Mouse (Mus musculus) stomach, embryonic 16.5 days (tissue): ENCODE measurements around the gene Ring1. TPM values are rescaled to one million over a fixed set of nuclear protein-coding genes. Genes with fewer than 3 reads are reported as not detected.

Source experiments
- ATAC-seq: fragments of 200-750 bp; cut with Nextera tagmentation; 2 replicates; pipeline ENCODE4 v1.8.0; 2017; ENCODE audit warnings: moderate number of reproducible peaks, moderate TSS enrichment; ENCODE audit not compliant: insufficient read depth, low FRiP score
- H3K27ac ChIP-seq: fragments of 300-500 bp; sonication (generic); 2 replicates; pipeline ENCODE4 v1.5.1; 2014; ENCODE audit warnings: low read length
- H3K27me3 ChIP-seq: fragments of 300-500 bp; sonication (generic); 2 replicates; pipeline ENCODE4 v1.6.1; 2014; ENCODE audit warnings: low read length, control low read depth, mixed read lengths; ENCODE audit not compliant: control insufficient read depth, insufficient read depth
- H3K36me3 ChIP-seq: fragments of 300-500 bp; sonication (generic); 2 replicates; pipeline ENCODE4 v1.6.1; 2014; ENCODE audit warnings: low read length; ENCODE audit not compliant: control insufficient read depth, insufficient read depth
- H3K4me1 ChIP-seq: fragments of 300-500 bp; sonication (generic); 2 replicates; pipeline ENCODE4 v1.6.1; 2014; ENCODE audit warnings: low read length, control low read depth, mixed read lengths; ENCODE audit not compliant: control insufficient read depth, insufficient read depth
- H3K4me2 ChIP-seq: fragments of 300-500 bp; sonication (generic); 2 replicates; pipeline ENCODE4 v1.6.1; 2014; ENCODE audit warnings: low read depth, low read length, mixed read lengths
- H3K4me3 ChIP-seq: fragments of 300-500 bp; sonication (generic); replicated peaks from 2 replicates; pipeline ENCODE4 v1.5.1; 2014; ENCODE audit warnings: mild to moderate bottlenecking, low read length
- H3K9ac ChIP-seq: fragments of 300-500 bp; sonication (generic); 2 replicates; pipeline ENCODE4 v1.6.1; 2014; ENCODE audit warnings: low read length
- H3K9me3 ChIP-seq: fragments of 300-500 bp; sonication (generic); replicated peaks from 2 replicates; pipeline ENCODE4 v1.6.1; 2016; ENCODE audit warnings: low read length, control low read depth; ENCODE audit not compliant: control insufficient read depth
- WGBS: fragments of 180-500 bp; shearing (Covaris S2); extraction: QIAGEN DNeasy Blood & Tissue Kit; methylation state at CpG from one replicate; pipeline ENCODE4 v1.1.7; 2014; 5-methylcytosine and 5-hydroxymethylcytosine counted together
- polyA plus RNA-seq: library from polyadenylated mRNA; unstranded; fragments of >200 nt; fragmentation: Nextera tagmentation; extraction: Ambion mirVana; gene quantifications from 2 replicates; pipeline ENCODE4 v1.2.1, GENCODE M21; 2015

Gene Ring1
- polyA plus RNA-seq, 1 experiment from 2014 or later: 10.7 TPM

DNA sequence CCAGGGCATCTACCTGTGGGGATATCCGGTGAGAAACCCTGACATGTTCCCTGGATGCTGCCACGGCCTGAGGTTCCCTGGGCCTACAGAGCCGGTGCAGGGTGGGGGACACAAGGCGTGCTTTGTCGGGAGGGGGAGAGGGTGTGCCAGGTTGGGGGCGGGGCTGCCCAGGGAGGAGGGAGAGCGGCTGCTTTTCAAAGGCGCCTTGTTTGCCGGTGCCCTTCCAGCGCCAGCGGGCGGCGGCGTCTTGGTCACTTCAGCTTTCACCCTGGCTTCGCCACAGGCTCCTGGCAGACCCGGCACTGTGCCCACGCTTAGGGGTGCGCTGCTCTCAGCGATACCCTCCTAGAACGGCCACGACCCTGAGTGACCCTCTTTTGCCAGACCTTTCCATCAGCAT lies 14.0 kb upstream of the Ring1 start:
- H3K9ac ChIP-seq: peak overlapping the region; percentile 47
- peak overlapping the region; percentile 41 for H3K4me2 ChIP-seq
- no peak overlapping the region for H3K27ac ChIP-seq
- no peaks in the 10 kb centered on the region for H3K9me3 ChIP-seq
- 0 out of 2 replicates have a peak, but pooled peaks have one; percentile 10 for ATAC-seq
- H3K4me3 ChIP-seq: peak overlapping the region; percentile 11
- H3K27me3 ChIP-seq: 0 out of 2 replicates have a peak, but pooled peaks cover 4% of the 10 kb centered on the region
- peaks cover 26% of the 10 kb centered on the region for H3K4me1 ChIP-seq
- 18% methylated on average over 20 of the region's 21 CpGs for WGBS
- H3K36me3 ChIP-seq: peaks cover 24% of the 10 kb centered on the region

- 0 out of 2 replicates have a peak, but pooled peaks cover 4% of the 10 kb centered on the region for H3K27me3 ChIP-seq
- ATAC-seq: no peak
- WGBS: 89% methylated on average over 7 of the region's 7 CpGs
- no peak overlapping the region for H3K9ac ChIP-seq
- H3K36me3 ChIP-seq: peaks cover 24% of the 10 kb centered on the region
- peaks cover 37% of the 10 kb centered on the region for H3K4me1 ChIP-seq
- no peak overlapping the region for H3K4me3 ChIP-seq
- no peaks in the 10 kb centered on the region for H3K9me3 ChIP-seq
- H3K27ac ChIP-seq: no peak overlapping the region
- H3K4me2 ChIP-seq: no peak overlapping the region
Observed at GRCm38 (mm10) chr17:34037241-34037640, 12.8 kb upstream of the Ring1 start.

DNA sequence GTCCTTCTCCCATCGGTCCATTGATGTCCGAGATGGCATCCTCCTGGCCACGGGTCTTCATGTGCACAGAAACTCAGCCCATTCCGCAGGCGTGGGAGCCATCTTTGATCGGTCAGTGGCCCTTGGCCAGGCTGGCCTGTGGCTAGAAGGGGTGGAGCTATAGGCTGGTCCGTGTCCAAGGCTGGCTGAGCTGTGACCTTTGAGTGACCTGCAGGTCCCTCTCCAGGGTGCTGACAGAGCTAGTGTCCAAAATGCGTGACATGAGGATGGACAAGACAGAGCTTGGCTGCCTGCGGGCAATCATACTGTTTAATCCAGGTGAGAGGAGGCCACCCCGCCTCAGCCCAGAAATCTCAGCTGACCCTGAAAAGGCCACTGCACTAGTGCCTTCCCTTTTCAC lies 12.2 kb upstream of the Ring1 start:
- H3K9ac ChIP-seq: no peak overlapping the region
- no peak for ATAC-seq
- 82% methylated on average over 10 of the region's 10 CpGs for WGBS
- no peak overlapping the region for H3K27ac ChIP-seq
- peaks cover 24% of the 10 kb centered on the region for H3K36me3 ChIP-seq
- H3K9me3 ChIP-seq: no peaks in the 10 kb centered on the region
- 0 out of 2 replicates have a peak, but pooled peaks cover 4% of the 10 kb centered on the region for H3K27me3 ChIP-seq
- peaks cover 37% of the 10 kb centered on the region for H3K4me1 ChIP-seq
- H3K4me3 ChIP-seq: no peak overlapping the region
- H3K4me2 ChIP-seq: no peak overlapping the region

DNA sequence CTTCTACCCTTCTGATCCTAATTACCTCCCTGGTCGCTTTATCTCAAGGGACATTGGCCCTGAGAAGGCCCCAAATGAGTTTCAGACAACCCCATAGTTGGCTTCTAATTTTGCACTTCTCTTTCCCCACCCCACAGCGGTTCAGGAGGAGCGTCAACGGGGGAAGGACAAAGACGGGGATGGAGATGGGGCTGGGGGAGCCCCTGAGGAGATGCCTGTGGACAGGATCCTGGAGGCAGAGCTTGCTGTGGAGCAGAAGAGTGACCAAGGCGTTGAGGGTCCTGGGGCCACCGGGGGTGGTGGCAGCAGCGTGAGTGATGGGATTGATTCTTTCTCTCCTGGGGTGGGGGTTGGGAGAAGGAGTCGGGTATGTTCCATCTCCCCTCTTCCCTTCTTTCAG lies 11.0 kb upstream of the Ring1 start:
- peaks cover 36% of the 10 kb centered on the region for H3K4me1 ChIP-seq
- ATAC-seq: no peak
- no peak overlapping the region for H3K4me2 ChIP-seq
- WGBS: 91% methylated on average over 9 of the region's 9 CpGs
- H3K9ac ChIP-seq: no peak overlapping the region
- no peaks in the 10 kb centered on the region for H3K9me3 ChIP-seq
- H3K27me3 ChIP-seq: 0 out of 2 replicates have a peak, but pooled peaks cover 4% of the 10 kb centered on the region
- H3K36me3 ChIP-seq: peaks cover 24% of the 10 kb centered on the region
- H3K4me3 ChIP-seq: no peak overlapping the region
- H3K27ac ChIP-seq: no peak overlapping the region

GRCm38 (mm10) chr17:34034064-34034463 lies 9.6 kb upstream of the Ring1 start:
- Histone ChIP-seq H3K27ac (no peak overlapping the region), H3K27me3 (no peaks in the 10 kb centered on the region), H3K4me3 (no peak overlapping the region), H3K4me1 (peaks cover 42% of the 10 kb centered on the region), H3K9ac (no peak overlapping the region), H3K36me3 (peaks cover 30% of the 10 kb centered on the region), H3K9me3 (no peaks in the 10 kb centered on the region), H3K4me2 (no peak overlapping the region)
- 75% methylated on average over 10 of the region's 10 CpGs for WGBS
- no peak for ATAC-seq

DNA sequence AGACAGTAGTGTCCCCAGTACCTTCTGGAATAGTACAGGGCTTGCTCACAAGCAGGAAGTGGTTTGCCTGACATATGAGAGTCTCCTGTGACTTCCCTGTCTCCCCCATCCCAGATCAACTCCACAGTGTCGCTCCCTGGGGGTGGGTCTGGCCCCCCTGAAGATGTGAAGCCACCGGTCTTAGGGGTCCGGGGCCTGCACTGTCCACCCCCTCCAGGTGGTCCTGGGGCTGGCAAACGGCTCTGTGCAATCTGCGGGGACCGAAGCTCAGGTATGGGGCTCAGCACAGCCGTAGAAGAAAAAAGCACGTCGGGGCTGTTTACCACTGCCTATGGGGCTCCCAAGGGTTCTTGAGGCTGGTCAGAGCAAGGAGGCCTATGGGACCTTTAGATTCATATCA lies 9.0 kb upstream of the Ring1 start:
- Histone ChIP-seq H3K4me2 (peak overlapping the region; percentile 95), H3K36me3 (peaks cover 36% of the 10 kb centered on the region), H3K9me3 (no peaks in the 10 kb centered on the region), H3K4me3 (peak overlapping the region; percentile 93; the same call in 1 of the 2 replicates), H3K27ac (no peak overlapping the region), H3K27me3 (no peaks in the 10 kb centered on the region), H3K4me1 (peaks cover 42% of the 10 kb centered on the region), H3K9ac (peak overlapping the region; percentile 96; the same call in 1 of the 2 replicates)
- 88% methylated on average over 9 of the region's 9 CpGs for WGBS
- ATAC-seq: no peak

DNA sequence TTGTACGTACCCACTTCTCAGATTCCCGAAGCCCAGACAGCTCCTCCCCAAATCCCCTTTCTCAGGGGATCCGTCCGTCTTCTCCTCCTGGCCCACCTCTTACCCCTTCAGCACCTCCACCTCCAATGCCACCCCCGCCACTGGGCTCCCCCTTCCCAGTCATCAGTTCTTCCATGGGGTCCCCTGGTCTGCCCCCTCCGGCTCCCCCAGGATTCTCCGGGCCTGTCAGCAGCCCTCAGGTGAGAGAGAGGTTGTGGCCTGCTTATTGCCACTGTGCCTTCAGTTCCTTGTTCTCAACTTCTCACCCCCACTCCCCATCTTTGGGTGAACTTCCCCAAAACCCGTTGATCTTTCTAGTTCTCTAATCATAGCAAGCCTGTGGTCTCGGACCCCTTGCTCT lies 8.3 kb upstream of the Ring1 start:
- peak overlapping the region; percentile 93 for H3K4me3 ChIP-seq
- no peaks in the 10 kb centered on the region for H3K27me3 ChIP-seq
- peak overlapping the region; percentile 96 for H3K27ac ChIP-seq
- H3K4me2 ChIP-seq: peak overlapping the region; percentile 95
- H3K9ac ChIP-seq: peak overlapping the region; percentile 96
- no peaks in the 10 kb centered on the region for H3K9me3 ChIP-seq
- H3K4me1 ChIP-seq: peaks cover 40% of the 10 kb centered on the region
- H3K36me3 ChIP-seq: peaks cover 38% of the 10 kb centered on the region
- no peak for ATAC-seq
- 48% methylated on average over 9 of the region's 9 CpGs for WGBS

DNA sequence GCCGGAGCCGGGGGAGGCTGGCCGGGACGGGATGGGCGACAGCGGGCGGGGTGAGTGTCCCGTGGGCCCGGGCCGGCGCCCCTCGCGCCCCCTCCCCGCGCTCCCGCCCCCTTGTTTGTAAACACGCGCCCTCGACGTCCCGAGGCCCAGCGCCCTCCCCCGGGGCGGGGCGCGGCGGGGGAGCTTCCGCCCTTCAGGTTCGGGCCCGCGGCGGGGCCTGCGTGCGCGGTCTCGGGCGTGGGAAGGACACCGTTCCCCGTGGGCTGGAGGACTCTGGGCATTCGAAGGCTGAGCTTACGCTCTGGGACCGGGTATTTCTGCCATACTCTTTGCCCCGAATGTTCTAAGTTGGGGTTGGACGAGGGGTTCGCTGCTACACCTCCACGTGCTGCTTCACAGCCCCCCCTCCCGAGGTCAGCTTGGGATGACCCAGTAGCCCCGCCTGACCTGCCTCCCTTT lies 7.7 kb upstream of the Ring1 start:
- H3K9me3 ChIP-seq: no peaks in the 10 kb centered on the region
- H3K27ac ChIP-seq: peak overlapping the region; percentile 96
- H3K4me3 ChIP-seq: peak overlapping the region; percentile 93
- peak overlapping the region; percentile 95 for H3K4me2 ChIP-seq
- peaks cover 41% of the 10 kb centered on the region for H3K4me1 ChIP-seq
- ATAC-seq: peak; percentile 27
- peaks cover 32% of the 10 kb centered on the region for H3K36me3 ChIP-seq
- no peaks in the 10 kb centered on the region for H3K27me3 ChIP-seq
- under 1% methylated on average over 43 of the region's 48 CpGs for WGBS
- H3K9ac ChIP-seq: peak overlapping the region; percentile 96

GRCm38 (mm10) chr17:34031465-34032173 lies 7.1 kb upstream of the Ring1 start, which contains the start of the genes Slc39a7 and Rxrb:
Gene Slc39a7 (minus strand): TSS chr17:34031682.
Gene Rxrb (plus strand): TSS chr17:34031812.
- Histone ChIP-seq H3K4me1 (peaks cover 47% of the 10 kb centered on the region), H3K9me3 (no peaks in the 10 kb centered on the region), H3K9ac (peak within 1 kb of the TSS; percentile 96), H3K27me3 (no peaks in the 10 kb centered on the region), H3K36me3 (peaks cover 28% of the 10 kb centered on the region), H3K4me2 (peak within 1 kb of the TSS; percentile 99), H3K4me3 (peak within 1 kb of the TSS; percentile 93), H3K27ac (peak within 1 kb of the TSS; percentile 96)
- under 1% methylated on average over 87 of the region's 88 CpGs for WGBS
- ATAC-seq: peak; percentile 85
